Mouse (Mus musculus) embryonic facial prominence, embryonic 13.5 days (tissue): ENCODE data around the gene Mlec. TPM values are rescaled to one million over a fixed set of nuclear protein-coding genes. Genes with fewer than 3 reads are reported as not detected.

Experiments used
- ATAC-seq: fragments of 200-750 bp; cut with Nextera tagmentation; 2 replicates; pipeline ENCODE4 v1.8.0; 2017; ENCODE audit warnings: low read depth; ENCODE audit not compliant: insufficient number of reproducible peaks, insufficient read depth, low FRiP score, low TSS enrichment
- H3K27ac ChIP-seq: fragments of 300-500 bp; sonication (generic); 2 replicates; pipeline ENCODE4 v1.5.1; 2015; ENCODE audit warnings: moderate library complexity, mild to moderate bottlenecking, inconsistent platforms
- H3K27me3 ChIP-seq: fragments of 300-500 bp; sonication (generic); 2 replicates; pipeline ENCODE4 v1.6.1; 2015; ENCODE audit warnings: mild to moderate bottlenecking, inconsistent platforms
- H3K36me3 ChIP-seq: fragments of 300-500 bp; sonication (generic); 2 replicates; pipeline ENCODE4 v1.6.1; 2015; ENCODE audit warnings: mild to moderate bottlenecking, inconsistent platforms
- H3K4me1 ChIP-seq: fragments of 300-500 bp; sonication (generic); 2 replicates; pipeline ENCODE4 v1.6.1; 2015; ENCODE audit warnings: inconsistent platforms
- H3K4me2 ChIP-seq: fragments of 300-500 bp; sonication (generic); 2 replicates; pipeline ENCODE4 v1.6.1; 2015; ENCODE audit warnings: moderate library complexity, mild to moderate bottlenecking, inconsistent platforms
- H3K4me3 ChIP-seq: fragments of 300-500 bp; sonication (generic); 2 replicates; pipeline ENCODE4 v1.5.1; 2015; ENCODE audit warnings: mild to moderate bottlenecking, inconsistent platforms
- H3K9ac ChIP-seq: fragments of 300-500 bp; sonication (generic); 2 replicates; pipeline ENCODE4 v1.6.1; 2015; ENCODE audit warnings: mild to moderate bottlenecking, inconsistent platforms
- H3K9me3 ChIP-seq: fragments of 300-500 bp; sonication (generic); 2 replicates; pipeline ENCODE4 v1.6.1; 2016; ENCODE audit warnings: inconsistent platforms
- WGBS: fragments of 180-500 bp; shearing (Covaris S2); methylation state at CpG from one replicate; pipeline ENCODE4 v1.1.7; 2015; ENCODE audit warnings: mixed read lengths; 5-methylcytosine and 5-hydroxymethylcytosine counted together
- polyA plus RNA-seq: library from polyadenylated mRNA; unstranded; fragments of >200 nt; fragmentation: Nextera tagmentation; extraction: Ambion mirVana; gene quantifications from 2 replicates; pipeline ENCODE4 v1.2.1, GENCODE M21; 2015

Mlec gene
- polyA plus RNA-seq, 1 experiment from 2014 or later = 73.4 TPM

- H3K36me3 ChIP-seq = peaks cover 37% of the 10 kb centered on the region
- no peak for ATAC-seq
- no peak overlapping the region for H3K9ac ChIP-seq
- no peak overlapping the region for H3K27ac ChIP-seq
- WGBS = 92% methylated on average over 8 of the region's 8 CpGs
- H3K4me2 ChIP-seq = peak overlapping the region; percentile 89
- H3K27me3 ChIP-seq = no peaks in the 10 kb centered on the region
- peaks cover 16% of the 10 kb centered on the region for H3K4me1 ChIP-seq
- no peak overlapping the region for H3K4me3 ChIP-seq
- no peaks in the 10 kb centered on the region for H3K9me3 ChIP-seq
These were observed 25.5 kb downstream of the Mlec start for GRCm38 (mm10) chr5:115132465-115132864.

GRCm38 (mm10) chr5:115129328-115129727 is 28.7 kb downstream of the Mlec start:
- Histone ChIP-seq H3K27me3 (no peaks in the 10 kb centered on the region), H3K27ac (no peak overlapping the region), H3K9me3 (no peaks in the 10 kb centered on the region), H3K4me1 (peaks cover 28% of the 10 kb centered on the region), H3K4me3 (no peak overlapping the region), H3K36me3 (peaks cover 65% of the 10 kb centered on the region), H3K9ac (no peak overlapping the region), H3K4me2 (no peak overlapping the region)
- ATAC-seq = no peak
- WGBS = 83% methylated on average over 6 of the region's 6 CpGs

DNA sequence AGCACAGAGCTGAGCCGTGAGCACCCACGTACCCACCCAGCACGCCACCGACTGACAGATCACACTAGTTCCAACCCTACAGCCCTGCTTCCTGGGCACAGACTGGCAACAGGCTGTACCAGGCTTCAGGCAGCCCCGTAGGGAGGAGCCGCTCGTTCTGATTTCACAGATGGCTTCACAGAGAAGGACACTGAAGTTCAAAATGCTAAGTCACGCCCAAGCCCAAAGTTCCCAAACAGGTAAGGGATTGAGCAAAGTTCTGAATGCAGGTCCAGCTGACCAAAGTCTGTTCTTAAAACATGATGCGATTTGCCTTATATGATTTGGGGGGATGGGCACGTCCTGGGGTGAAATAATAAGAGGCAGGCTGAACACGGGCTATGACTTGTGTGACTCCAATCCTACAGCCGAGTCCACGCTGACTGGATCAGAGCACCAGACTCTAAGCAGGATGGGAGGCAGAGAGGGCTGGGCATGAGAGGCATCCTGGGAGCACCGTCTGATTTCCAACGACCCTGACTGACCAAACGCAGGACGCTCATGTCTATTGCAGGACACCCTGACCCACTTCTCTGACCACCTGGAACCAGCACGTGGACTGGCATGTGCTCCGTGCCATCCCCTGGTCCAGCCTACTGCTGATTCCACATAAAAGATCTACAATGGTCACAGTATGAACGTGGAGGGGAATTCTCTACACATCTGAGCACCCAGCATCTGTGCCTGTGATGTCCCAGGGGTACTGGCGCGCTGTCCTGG is 30.4 kb downstream of the Mlec start:
- no peaks in the 10 kb centered on the region for H3K9me3 ChIP-seq
- WGBS = 93% methylated on average over 22 of the region's 22 CpGs
- no peak overlapping the region for H3K4me2 ChIP-seq
- H3K27me3 ChIP-seq = no peaks in the 10 kb centered on the region
- H3K27ac ChIP-seq = no peak overlapping the region
- no peak for ATAC-seq
- H3K4me1 ChIP-seq = peaks cover 13% of the 10 kb centered on the region
- H3K9ac ChIP-seq = no peak overlapping the region
- no peak overlapping the region for H3K4me3 ChIP-seq
- peaks cover 80% of the 10 kb centered on the region for H3K36me3 ChIP-seq

DNA sequence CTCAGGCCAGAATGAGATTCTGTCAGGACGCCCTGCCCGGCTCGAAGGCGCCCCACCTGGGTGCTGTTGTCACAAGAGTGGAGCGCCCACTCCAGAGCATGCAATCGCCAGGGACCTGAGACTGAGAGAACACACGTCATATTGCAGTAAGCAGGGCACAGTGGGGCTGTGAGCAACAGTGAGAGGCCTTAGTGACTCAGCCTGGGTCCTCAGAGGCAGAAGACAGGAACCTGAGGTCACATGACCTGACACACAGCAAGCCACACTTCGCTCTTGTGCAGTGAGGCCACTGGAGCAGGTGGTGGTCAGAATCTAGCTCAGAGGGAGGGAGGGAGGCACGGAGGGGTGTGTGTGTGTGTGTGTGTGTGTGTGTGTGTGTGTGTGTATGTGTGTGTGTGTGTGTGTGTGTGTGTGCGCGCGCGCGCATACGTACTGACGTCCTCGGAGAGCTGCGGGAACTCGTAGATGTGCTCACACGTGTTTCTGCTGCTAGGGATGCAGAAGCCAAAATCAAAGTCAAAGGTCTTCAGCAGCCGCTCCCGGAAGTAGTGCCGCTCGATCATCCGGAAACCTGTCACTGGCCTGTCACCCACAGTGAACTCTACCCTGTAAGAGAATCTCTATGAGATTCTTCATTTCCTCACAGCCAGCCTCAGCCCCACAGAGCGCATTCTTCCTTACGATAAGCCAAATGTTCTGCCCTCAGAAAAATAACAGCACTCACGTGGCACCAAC is 31.2 kb downstream of the Mlec start:
- H3K27ac ChIP-seq = no peak overlapping the region
- H3K36me3 ChIP-seq = peaks cover 83% of the 10 kb centered on the region
- H3K9me3 ChIP-seq = no peaks in the 10 kb centered on the region
- no peaks in the 10 kb centered on the region for H3K27me3 ChIP-seq
- H3K4me3 ChIP-seq = no peak overlapping the region
- no peak overlapping the region for H3K4me2 ChIP-seq
- 92% methylated on average over 28 of the region's 28 CpGs for WGBS
- no peak overlapping the region for H3K9ac ChIP-seq
- 0 out of 2 replicates have a peak, but pooled peaks have one; percentile 13 for ATAC-seq
- H3K4me1 ChIP-seq = peaks cover 12% of the 10 kb centered on the region

DNA sequence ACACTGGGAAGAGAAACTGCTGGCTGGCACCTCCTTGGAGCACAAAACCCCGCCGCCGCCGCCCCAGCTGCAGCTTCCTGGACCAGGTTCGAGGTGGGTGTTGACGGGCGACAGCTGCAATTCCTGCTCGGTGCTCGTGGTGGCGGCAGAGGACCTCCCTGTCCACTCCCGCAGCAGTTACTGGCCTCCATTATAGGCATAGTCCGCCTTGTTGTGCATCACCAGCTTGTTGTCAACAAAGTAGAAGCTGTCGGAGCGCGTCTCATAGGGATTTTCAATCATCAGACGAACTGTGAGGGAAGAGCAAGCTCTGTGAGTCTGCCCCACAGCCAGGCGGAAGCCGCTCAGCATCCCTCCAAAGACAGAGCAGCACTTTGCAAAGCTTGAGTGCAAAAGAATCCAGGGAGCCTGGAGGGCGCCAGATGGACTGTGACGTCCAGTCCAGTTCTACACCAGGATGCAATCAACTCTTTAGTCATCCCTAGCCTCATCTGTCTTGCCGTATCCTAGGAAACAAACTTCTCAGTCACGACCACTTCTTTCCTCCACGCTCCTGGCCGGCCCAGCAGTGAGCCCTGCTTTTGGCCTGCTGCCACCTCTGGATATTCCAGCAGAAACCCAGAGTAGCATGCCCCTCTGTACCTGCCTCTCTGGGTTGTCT is 32.6 kb downstream of the Mlec start:
- Histone ChIP-seq H3K27me3 (no peaks in the 10 kb centered on the region), H3K9ac (peak overlapping the region; percentile 17; the same call in 1 of the 2 replicates), H3K27ac (peak overlapping the region; percentile 57; the same call in 1 of the 2 replicates), H3K36me3 (peaks cover 72% of the 10 kb centered on the region), H3K4me1 (peaks cover 12% of the 10 kb centered on the region), H3K4me3 (no peak overlapping the region), H3K9me3 (no peaks in the 10 kb centered on the region), H3K4me2 (peak overlapping the region; percentile 16)
- WGBS = 21% methylated on average over 24 of the region's 24 CpGs
- no peak for ATAC-seq

DNA sequence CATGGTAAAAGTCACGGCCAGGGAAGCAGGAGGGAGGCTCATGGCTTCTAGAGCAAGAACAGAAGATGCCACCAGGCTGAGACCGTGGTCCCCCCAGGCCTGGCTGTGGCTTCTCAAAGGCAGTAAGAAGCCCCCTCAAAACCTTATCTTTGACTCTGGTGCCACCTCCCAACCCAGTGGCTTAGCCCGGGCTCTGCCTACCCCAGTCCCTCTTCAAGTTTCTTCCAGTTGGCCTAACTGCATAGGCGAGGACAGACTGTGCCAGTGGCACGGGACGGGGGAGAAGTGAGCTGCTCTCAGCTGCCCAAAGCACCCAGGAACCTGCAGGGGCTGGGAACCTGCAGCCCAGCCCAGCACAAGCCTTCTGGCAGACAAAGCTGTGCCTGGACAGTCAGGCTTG is 33.3 kb downstream of the Mlec start:
- no peaks in the 10 kb centered on the region for H3K27me3 ChIP-seq
- H3K9ac ChIP-seq = 0 out of 2 replicates have a peak overlapping the region, but pooled peaks have one; percentile 17
- no peak overlapping the region for H3K4me2 ChIP-seq
- H3K4me3 ChIP-seq = no peak overlapping the region
- peaks cover 12% of the 10 kb centered on the region for H3K4me1 ChIP-seq
- peaks cover 65% of the 10 kb centered on the region for H3K36me3 ChIP-seq
- WGBS = 92% methylated on average over 6 of the region's 6 CpGs
- ATAC-seq = no peak
- H3K9me3 ChIP-seq = no peaks in the 10 kb centered on the region
- H3K27ac ChIP-seq = no peak overlapping the region

GRCm38 (mm10) chr5:115120978-115121377 is 37.0 kb downstream of the Mlec start:
- peaks cover 19% of the 10 kb centered on the region for H3K4me1 ChIP-seq
- ATAC-seq = no peak
- no peak overlapping the region for H3K4me3 ChIP-seq
- no peak overlapping the region for H3K9ac ChIP-seq
- H3K27ac ChIP-seq = no peak overlapping the region
- 68% methylated on average over 5 of the region's 5 CpGs for WGBS
- H3K9me3 ChIP-seq = no peaks in the 10 kb centered on the region
- H3K27me3 ChIP-seq = no peaks in the 10 kb centered on the region
- H3K36me3 ChIP-seq = peaks cover 49% of the 10 kb centered on the region
- H3K4me2 ChIP-seq = no peak overlapping the region

- Histone ChIP-seq H3K4me1 (peaks cover 7% of the 10 kb centered on the region; the same call in 1 of the 2 replicates), H3K4me3 (peak within 1 kb of the TSS; percentile 71), H3K9me3 (no peaks in the 10 kb centered on the region), H3K9ac (peak within 1 kb of the TSS; percentile 83), H3K27ac (peak within 1 kb of the TSS; percentile 60), H3K36me3 (peaks cover 49% of the 10 kb centered on the region), H3K4me2 (peak within 1 kb of the TSS; percentile 69), H3K27me3 (no peaks in the 10 kb centered on the region)
- WGBS = 1% methylated on average over 35 of the region's 39 CpGs
- ATAC-seq = peak; percentile 79
These were observed 38.9 kb downstream of the Mlec start, which contains the start of gene Acads for GRCm38 (mm10) chr5:115118961-115119570. Gene Acads (minus strand): TSS chr5:115119346.

- Histone ChIP-seq H3K27me3 (no peaks in the 10 kb centered on the region), H3K36me3 (peaks cover 45% of the 10 kb centered on the region), H3K9ac (no peak overlapping the region), H3K9me3 (no peaks in the 10 kb centered on the region), H3K27ac (no peak overlapping the region), H3K4me2 (no peak overlapping the region), H3K4me3 (no peak overlapping the region), H3K4me1 (peaks cover 7% of the 10 kb centered on the region; the same call in 1 of the 2 replicates)
- 96% methylated on average over 13 of the region's 13 CpGs for WGBS
- no peak for ATAC-seq
These were observed 40.5 kb downstream of the Mlec start for GRCm38 (mm10) chr5:115117467-115117866.

DNA sequence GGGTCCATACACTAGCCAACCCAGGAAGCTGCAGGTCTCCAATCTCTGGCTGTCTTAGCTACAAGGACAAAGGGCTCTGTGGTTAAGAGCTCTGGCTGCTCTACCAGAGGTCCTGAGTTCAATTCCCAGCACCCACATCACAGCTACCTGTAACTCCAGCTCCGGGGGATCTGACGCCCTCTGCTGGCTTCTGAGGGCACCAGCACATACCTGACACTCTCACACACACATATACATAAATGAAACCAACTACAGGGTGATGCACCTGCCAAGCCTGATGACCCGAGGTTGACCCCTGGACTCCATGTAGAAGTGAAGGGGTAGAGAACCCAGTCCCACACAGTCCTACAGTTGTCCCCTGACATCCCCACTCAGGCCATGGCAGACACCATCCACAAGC is 41.6 kb downstream of the Mlec start:
- no peak overlapping the region for H3K4me3 ChIP-seq
- WGBS = 90% methylated on average over 3 of the region's 3 CpGs
- H3K27ac ChIP-seq = no peak overlapping the region
- peaks cover 7% of the 10 kb centered on the region; the same call in 1 of the 2 replicates for H3K4me1 ChIP-seq
- no peaks in the 10 kb centered on the region for H3K27me3 ChIP-seq
- H3K4me2 ChIP-seq = no peak overlapping the region
- ATAC-seq = no peak
- H3K9me3 ChIP-seq = no peaks in the 10 kb centered on the region
- peaks cover 53% of the 10 kb centered on the region for H3K36me3 ChIP-seq
- no peak overlapping the region for H3K9ac ChIP-seq

DNA sequence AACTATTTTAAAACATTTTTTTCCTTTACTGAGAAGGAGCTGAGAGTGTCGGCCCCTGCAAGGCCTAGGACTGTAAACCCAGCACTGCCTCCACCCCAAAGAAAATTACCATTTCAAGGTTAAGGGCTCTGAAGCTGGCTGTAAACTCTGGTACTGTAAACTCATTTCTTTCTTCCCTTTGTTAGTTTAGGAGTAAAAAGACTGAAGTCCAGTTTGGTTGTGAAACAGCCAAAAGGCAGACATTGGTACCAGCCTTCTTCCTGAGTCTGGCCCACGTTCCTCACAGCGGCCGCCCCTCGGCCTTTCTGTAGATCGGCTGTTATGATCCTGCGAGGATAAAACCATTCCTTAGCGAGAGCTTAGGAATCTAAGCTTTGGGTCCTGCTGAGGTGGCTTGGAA is 43.5 kb downstream of the Mlec start:
- Histone ChIP-seq H3K27me3 (no peaks in the 10 kb centered on the region), H3K9me3 (no peaks in the 10 kb centered on the region), H3K4me2 (no peak overlapping the region), H3K4me1 (peaks cover 7% of the 10 kb centered on the region; the same call in 1 of the 2 replicates), H3K36me3 (peaks cover 72% of the 10 kb centered on the region), H3K27ac (no peak overlapping the region), H3K9ac (no peak overlapping the region), H3K4me3 (no peak overlapping the region)
- WGBS = 94% methylated on average over 8 of the region's 8 CpGs
- ATAC-seq = no peak
